Mouse (Mus musculus) mouse embryonic stem cell (cell line): ENCODE data around the gene Gm21060.
"Not testable (repeated sequence)": the region's sequence is repeated elsewhere in the genome, so short reads cannot be mapped to it uniquely, and the experiment has no call there.

Experiments used
- in situ Hi-C, 2 experiments: fragments of 300-500 bp; cut with MboI; formaldehyde crosslinking; loops; 1 replicate in 1 of 2; 3 replicates in 1 of 2; pipeline ENCODE4 v1.14.3; 2019 to 2020; ENCODE audit warnings: low sequenced_read_pairs in 2 of 2, low pct_unique_long_range_greater_than_20kb in 1 of 2, mixed read lengths in 1 of 2; ENCODE audit not compliant: unreplicated experiment in 1 of 2

Gm21060 gene

GRCm38 (mm10) chr19:61296969-61297368 is at the start of gene Gm21060:
Gene Gm21060 (minus strand): TSS chr19:61297069.
- in situ Hi-C loops: no loop called here

- in situ Hi-C loops: not testable (repeated sequence)
These were observed 24.0 kb upstream of the Gm21060 start for GRCm38 (mm10) chr19:61320844-61321243.

GRCm38 (mm10) chr19:61313185-61313584 is 16.3 kb upstream of the Gm21060 start:
- in situ Hi-C loops: not testable (repeated sequence)

GRCm38 (mm10) chr19:61312400-61312799 is 15.5 kb upstream of the Gm21060 start:
- in situ Hi-C loops: not testable (repeated sequence)

GRCm38 (mm10) chr19:61308083-61308482 is 11.2 kb upstream of the Gm21060 start:
- in situ Hi-C loops: not testable (repeated sequence)

GRCm38 (mm10) chr19:61285033-61285432 is 11.8 kb downstream of the Gm21060 start:
- in situ Hi-C loops: not testable (repeated sequence)

- in situ Hi-C loops: no loop called here
These were observed 13.3 kb downstream of the Gm21060 start for GRCm38 (mm10) chr19:61283581-61283980.

- in situ Hi-C loops: no loop called here
These were observed 21.4 kb downstream of the Gm21060 start for GRCm38 (mm10) chr19:61275446-61275845.

GRCm38 (mm10) chr19:61269141-61269540 is 27.7 kb downstream of the Gm21060 start:
- in situ Hi-C loops: loop anchor here in 1 of 2 experiments (5.0 kb wide), 1 partner anchor 72 kb away; no protein-coding TSS in a partner anchor

GRCm38 (mm10) chr19:61267141-61267540 is 29.7 kb downstream of the Gm21060 start:
- in situ Hi-C loops: loop anchor here in 1 of 2 experiments (5.0 kb wide), 1 partner anchor 70 kb away; no protein-coding TSS in a partner anchor

- in situ Hi-C loops: loop anchor here in 1 of 2 experiments (5.0 kb wide), 1 partner anchor 69 kb away; no protein-coding TSS in a partner anchor
These were observed 30.2 kb downstream of the Gm21060 start for GRCm38 (mm10) chr19:61266651-61267050.

- in situ Hi-C loops: loop anchor here in 1 of 2 experiments (5.0 kb wide), 1 partner anchor 69 kb away; no protein-coding TSS in a partner anchor
These were observed 30.6 kb downstream of the Gm21060 start for GRCm38 (mm10) chr19:61266246-61266615.

GRCm38 (mm10) chr19:61265349-61266245 is 31.3 kb downstream of the Gm21060 start:
- in situ Hi-C loops: loop anchor here in 1 of 2 experiments (5.0 kb wide), 1 partner anchor 68 kb away; no protein-coding TSS in a partner anchor

- in situ Hi-C loops: loop anchor here in 1 of 2 experiments (5.0 kb wide), 1 partner anchor 68 kb away; no protein-coding TSS in a partner anchor
These were observed 31.9 kb downstream of the Gm21060 start for GRCm38 (mm10) chr19:61264933-61265332.

GRCm38 (mm10) chr19:61264227-61264626 is 32.6 kb downstream of the Gm21060 start:
- in situ Hi-C loops: no loop called here

GRCm38 (mm10) chr19:61261241-61261640 is 35.6 kb downstream of the Gm21060 start:
- in situ Hi-C loops: no loop called here

- in situ Hi-C loops: no loop called here
These were observed 39.1 kb downstream of the Gm21060 start for GRCm38 (mm10) chr19:61257733-61258132.

GRCm38 (mm10) chr19:61256166-61256887 is 40.5 kb downstream of the Gm21060 start:
- in situ Hi-C loops: no loop called here

- in situ Hi-C loops: not testable (repeated sequence)
These were observed 49.5 kb downstream of the Gm21060 start for GRCm38 (mm10) chr19:61247334-61247733.
